Mouse (Mus musculus) neural tube, embryonic 12.5 days (tissue): Measurements from ENCODE around the gene Tspan15. TPM values are rescaled to one million over a fixed set of nuclear protein-coding genes. Genes with fewer than 3 reads are reported as not detected.

ENCODE experiments used
- ATAC-seq: fragments of 200-750 bp; cut with Nextera tagmentation; 2 replicates; pipeline ENCODE4 v1.8.0; 2017; ENCODE audit warnings: low read depth, mild to moderate bottlenecking, moderate TSS enrichment, moderate library complexity; ENCODE audit not compliant: low FRiP score
- H3K27ac ChIP-seq: fragments of 300-500 bp; sonication (generic); 2 replicates; pipeline ENCODE4 v1.5.1; 2016
- H3K27me3 ChIP-seq: fragments of 300-500 bp; sonication (generic); replicated peaks from 2 replicates; pipeline ENCODE4 v1.6.1; 2016; ENCODE audit warnings: mild to moderate bottlenecking
- H3K36me3 ChIP-seq: fragments of 300-500 bp; sonication (generic); 2 replicates; pipeline ENCODE4 v1.6.1; 2016; ENCODE audit warnings: mild to moderate bottlenecking
- H3K4me1 ChIP-seq: fragments of 300-500 bp; sonication (generic); 2 replicates; pipeline ENCODE4 v1.6.1; 2016
- H3K4me2 ChIP-seq: fragments of 300-500 bp; sonication (generic); replicated peaks from 2 replicates; pipeline ENCODE4 v1.6.1; 2016; ENCODE audit warnings: mild to moderate bottlenecking
- H3K4me3 ChIP-seq: fragments of 300-500 bp; sonication (generic); 2 replicates; pipeline ENCODE4 v1.5.1; 2016
- H3K9ac ChIP-seq: fragments of 300-500 bp; sonication (generic); 2 replicates; pipeline ENCODE4 v1.6.1; 2016; ENCODE audit warnings: mild to moderate bottlenecking
- H3K9me3 ChIP-seq: fragments of 300-500 bp; sonication (generic); 2 replicates; pipeline ENCODE4 v1.6.1; 2016; ENCODE audit warnings: mild to moderate bottlenecking
- WGBS: fragments of 180-500 bp; shearing (Covaris S2); methylation state at CpG from one replicate; pipeline ENCODE4 v1.1.7; 2016; 5-methylcytosine and 5-hydroxymethylcytosine counted together
- polyA plus RNA-seq: library from polyadenylated mRNA; unstranded; fragments of >200 nt; fragmentation: Nextera tagmentation; extraction: Ambion mirVana; gene quantifications from 2 replicates; pipeline ENCODE4 v1.2.1, GENCODE M21; 2016

Gene Tspan15
- polyA plus RNA-seq, result 14.4 and 15.5 TPM in 2 replicates

DNA sequence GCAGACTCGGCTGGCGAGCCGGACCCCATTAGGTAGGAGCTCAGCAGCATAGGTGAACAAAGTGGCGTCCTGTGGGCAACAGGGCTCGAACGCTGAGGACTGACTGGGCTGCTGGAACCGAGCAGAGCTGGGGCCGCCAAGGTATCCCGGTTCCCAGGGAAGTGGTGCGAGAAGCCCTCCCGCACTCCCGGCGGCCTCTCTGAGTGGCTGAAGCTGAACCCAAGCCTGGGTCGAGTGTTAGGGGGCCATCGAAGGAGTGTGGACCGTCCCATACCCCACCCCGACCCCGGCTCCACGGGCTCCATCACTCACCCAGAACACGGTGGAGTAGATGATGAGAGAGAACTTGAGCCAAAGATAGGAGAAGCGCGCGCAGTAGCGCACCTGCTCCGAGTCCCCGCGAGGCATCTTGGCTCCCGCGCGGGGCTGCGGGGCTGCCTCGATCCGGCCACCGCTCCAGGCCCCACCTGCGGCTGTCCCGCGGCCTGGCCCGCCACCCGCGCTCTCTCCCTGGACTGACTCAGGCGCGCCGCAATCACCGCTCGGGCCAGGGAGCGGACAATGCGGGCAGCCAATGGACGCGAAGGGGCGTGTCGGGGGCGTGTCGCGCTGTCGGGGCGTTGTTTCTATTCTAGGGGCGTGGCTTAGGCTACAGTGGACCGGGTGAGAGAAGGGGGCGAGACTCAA lies at the start of gene Tspan15:
Gene Tspan15 (minus strand): TSS at position 544 of the 687 bp plus-strand sequence.
- Histone ChIP-seq H3K9ac (peak within 1 kb of the TSS; percentile 48), H3K4me3 (peak within 1 kb of the TSS; percentile 50), H3K27me3 (no peaks in the 10 kb centered on the region), H3K9me3 (no peaks in the 10 kb centered on the region), H3K4me1 (no peaks in the 10 kb centered on the region), H3K36me3 (no peaks in the 10 kb centered on the region), H3K4me2 (peak within 1 kb of the TSS; percentile 84), H3K27ac (no peak within 1 kb of the TSS)
- under 1% methylated on average over 59 of the region's 59 CpGs for WGBS
- ATAC-seq, result peak; percentile 97

DNA sequence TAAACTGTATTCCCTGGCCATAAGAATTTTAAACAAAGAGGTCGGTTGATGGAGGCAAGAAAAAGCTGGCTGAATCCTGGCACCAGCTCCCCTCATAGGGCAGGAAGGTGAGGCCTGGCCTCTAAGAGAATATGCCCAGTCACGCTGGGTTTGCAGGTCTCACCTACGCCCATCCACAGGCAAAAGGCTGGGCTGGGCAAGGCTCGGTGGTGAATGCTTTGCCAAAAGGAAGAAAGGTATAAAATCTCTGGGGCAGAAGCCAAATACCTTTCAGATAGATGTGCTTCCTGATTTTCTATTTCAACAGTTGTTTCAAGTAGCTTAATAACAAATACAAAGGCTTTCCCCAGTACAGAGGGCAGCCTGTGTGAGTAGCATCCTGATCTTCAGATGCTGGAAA lies 48.6 kb upstream of the Tspan15 start:
- Histone ChIP-seq H3K4me2 (no peak overlapping the region), H3K4me3 (no peak overlapping the region), H3K27me3 (no peaks in the 10 kb centered on the region), H3K9ac (no peak overlapping the region), H3K9me3 (no peaks in the 10 kb centered on the region), H3K36me3 (peaks cover 40% of the 10 kb centered on the region), H3K4me1 (no peaks in the 10 kb centered on the region), H3K27ac (no peak overlapping the region)
- 91% methylated on average over 4 of the region's 4 CpGs for WGBS
- ATAC-seq, result no peak

DNA sequence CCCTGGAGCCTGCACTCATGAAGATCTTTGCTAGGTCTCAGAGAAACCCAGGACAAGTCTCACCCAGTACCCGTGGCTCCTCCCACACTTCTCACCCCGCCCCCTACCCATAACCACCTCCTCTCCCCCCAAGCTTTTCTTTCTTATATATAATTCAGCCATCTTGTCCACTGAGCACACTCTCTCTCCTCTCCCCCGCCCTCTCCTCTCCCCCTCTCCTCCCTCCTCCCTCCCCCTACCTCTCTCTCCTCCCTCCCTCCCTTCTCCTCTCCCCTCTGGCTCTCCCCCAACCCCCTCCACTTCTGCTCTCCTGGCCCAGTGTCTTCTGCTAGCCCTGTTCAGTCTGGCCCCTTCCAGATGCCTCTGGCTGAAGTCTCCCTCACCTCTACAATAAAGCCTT lies 48.0 kb upstream of the Tspan15 start:
- Histone ChIP-seq H3K27ac (no peak overlapping the region), H3K4me1 (no peaks in the 10 kb centered on the region), H3K4me2 (no peak overlapping the region), H3K36me3 (peaks cover 41% of the 10 kb centered on the region), H3K9ac (no peak overlapping the region), H3K9me3 (no peaks in the 10 kb centered on the region), H3K4me3 (no peak overlapping the region), H3K27me3 (no peaks in the 10 kb centered on the region)
- 73% methylated on average over 3 of the region's 3 CpGs for WGBS
- ATAC-seq, result no peak

DNA sequence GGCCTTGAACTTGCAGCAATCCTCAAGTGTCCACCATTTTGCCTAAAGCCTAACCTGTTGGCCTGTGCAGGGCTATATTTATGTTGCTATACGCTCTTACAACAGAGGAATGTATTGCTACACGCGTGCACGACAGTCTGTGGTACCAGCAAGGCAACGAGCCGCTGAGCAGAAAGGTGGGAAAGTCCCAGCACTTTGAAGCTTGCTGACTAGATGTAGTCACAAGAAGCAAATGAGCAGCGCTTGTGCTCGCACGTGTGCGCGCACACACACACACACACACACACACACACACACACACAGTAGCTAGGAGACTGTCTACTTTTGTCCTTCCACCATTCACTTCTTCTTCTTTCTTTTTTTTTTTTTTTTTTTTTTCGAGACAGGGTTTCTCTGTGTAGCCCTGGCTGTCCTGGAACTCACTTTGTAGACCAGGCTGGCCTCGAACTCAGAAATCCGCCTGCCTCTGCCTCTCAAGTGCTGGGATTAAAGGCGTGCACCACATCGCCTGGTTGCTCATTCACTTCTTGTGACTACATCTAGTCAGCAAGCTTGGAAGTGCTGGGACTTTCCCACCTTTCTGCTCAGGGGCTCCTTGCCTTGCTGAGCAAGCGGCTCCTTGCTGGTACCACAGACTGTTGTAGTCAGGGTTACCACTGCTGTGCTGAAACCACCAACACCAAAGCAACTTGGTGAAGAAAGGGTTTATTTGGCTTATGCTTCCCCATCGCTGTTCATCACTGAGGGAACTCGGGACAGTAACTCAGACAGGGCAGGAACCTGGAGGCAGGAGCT lies 46.6 kb upstream of the Tspan15 start:
- Histone ChIP-seq H3K9me3 (no peaks in the 10 kb centered on the region), H3K4me3 (no peak overlapping the region), H3K36me3 (peaks cover 44% of the 10 kb centered on the region), H3K27me3 (no peaks in the 10 kb centered on the region), H3K4me2 (no peak overlapping the region), H3K27ac (no peak overlapping the region), H3K4me1 (no peaks in the 10 kb centered on the region), H3K9ac (no peak overlapping the region)
- ATAC-seq, result no peak
- WGBS, result 91% methylated on average over 18 of the region's 19 CpGs

DNA sequence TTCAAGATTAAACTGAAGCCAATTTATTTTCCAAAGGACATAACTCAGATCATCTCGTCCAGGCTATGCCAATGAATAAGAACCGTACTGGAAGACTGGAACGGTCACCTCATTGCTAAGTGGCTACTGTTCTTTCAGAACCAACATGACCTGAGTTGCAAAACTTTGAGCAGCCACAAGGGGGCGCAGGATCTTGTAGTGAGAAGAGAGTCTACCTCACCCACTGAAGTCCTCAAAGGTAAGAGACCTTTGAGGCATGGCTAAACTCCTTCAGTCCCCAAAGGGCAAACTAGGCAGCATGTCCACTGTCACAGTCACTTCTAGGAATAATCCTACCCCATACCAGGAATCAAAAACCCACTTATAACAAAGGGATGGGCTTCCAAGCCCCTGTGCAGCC lies 44.2 kb upstream of the Tspan15 start:
- peaks cover 33% of the 10 kb centered on the region for H3K36me3 ChIP-seq
- H3K9ac ChIP-seq, result no peak overlapping the region
- no peak for ATAC-seq
- no peaks in the 10 kb centered on the region for H3K9me3 ChIP-seq
- H3K4me3 ChIP-seq, result no peak overlapping the region
- H3K4me2 ChIP-seq, result no peak overlapping the region
- no peaks in the 10 kb centered on the region for H3K27me3 ChIP-seq
- 41% methylated on average over 4 of the region's 4 CpGs for WGBS
- no peaks in the 10 kb centered on the region for H3K4me1 ChIP-seq
- no peak overlapping the region for H3K27ac ChIP-seq

DNA sequence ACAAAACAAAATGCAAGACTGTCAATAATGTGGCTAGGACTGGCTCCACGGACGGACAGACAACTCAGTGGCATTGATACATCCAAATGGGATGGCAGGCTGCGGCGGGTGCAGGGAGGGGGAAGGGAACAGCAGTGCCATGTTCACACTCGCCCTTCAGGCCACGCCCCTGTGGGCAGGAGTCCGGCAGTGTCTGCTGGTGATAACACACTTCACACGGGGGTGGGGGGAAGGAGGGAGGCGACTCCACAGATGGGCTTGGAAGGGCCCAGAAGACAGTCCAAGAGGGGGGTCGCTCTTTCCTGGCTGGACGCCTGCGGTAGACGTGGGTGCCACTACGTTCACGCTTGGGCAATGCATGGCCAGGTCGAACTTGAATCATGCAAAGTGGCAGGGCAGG lies 38.2 kb upstream of the Tspan15 start:
- no peak overlapping the region for H3K27ac ChIP-seq
- H3K36me3 ChIP-seq, result peaks cover 34% of the 10 kb centered on the region
- ATAC-seq, result no peak
- 82% methylated on average over 16 of the region's 16 CpGs for WGBS
- H3K9me3 ChIP-seq, result no peaks in the 10 kb centered on the region
- no peaks in the 10 kb centered on the region for H3K27me3 ChIP-seq
- H3K9ac ChIP-seq, result no peak overlapping the region
- no peak overlapping the region for H3K4me3 ChIP-seq
- H3K4me2 ChIP-seq, result no peak overlapping the region
- H3K4me1 ChIP-seq, result no peaks in the 10 kb centered on the region

DNA sequence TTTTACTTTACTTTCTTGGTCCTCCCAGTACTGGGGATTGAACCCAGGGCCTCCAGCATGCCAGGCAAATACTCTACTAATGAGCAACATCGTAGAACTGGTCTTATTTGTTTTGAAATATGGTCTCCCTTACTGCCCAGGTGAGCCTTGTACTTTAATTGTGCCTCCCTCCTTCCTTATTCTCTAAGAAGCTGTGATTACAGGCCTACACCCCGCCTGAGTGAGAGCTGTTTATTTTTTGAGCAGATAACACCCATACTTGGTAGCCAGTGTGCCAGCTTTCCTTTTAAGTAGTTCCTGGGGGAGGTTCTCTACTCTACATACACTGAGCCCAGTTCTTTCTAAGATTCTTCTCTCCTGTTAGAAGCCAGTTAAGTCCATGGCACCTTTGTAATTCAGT lies 33.2 kb upstream of the Tspan15 start:
- 76% methylated on average over 2 of the region's 2 CpGs for WGBS
- H3K27me3 ChIP-seq, result no peaks in the 10 kb centered on the region
- no peak for ATAC-seq
- H3K27ac ChIP-seq, result no peak overlapping the region
- H3K9ac ChIP-seq, result no peak overlapping the region
- H3K9me3 ChIP-seq, result no peaks in the 10 kb centered on the region
- no peak overlapping the region for H3K4me2 ChIP-seq
- no peaks in the 10 kb centered on the region for H3K4me1 ChIP-seq
- H3K36me3 ChIP-seq, result peaks cover 6% of the 10 kb centered on the region
- H3K4me3 ChIP-seq, result no peak overlapping the region

DNA sequence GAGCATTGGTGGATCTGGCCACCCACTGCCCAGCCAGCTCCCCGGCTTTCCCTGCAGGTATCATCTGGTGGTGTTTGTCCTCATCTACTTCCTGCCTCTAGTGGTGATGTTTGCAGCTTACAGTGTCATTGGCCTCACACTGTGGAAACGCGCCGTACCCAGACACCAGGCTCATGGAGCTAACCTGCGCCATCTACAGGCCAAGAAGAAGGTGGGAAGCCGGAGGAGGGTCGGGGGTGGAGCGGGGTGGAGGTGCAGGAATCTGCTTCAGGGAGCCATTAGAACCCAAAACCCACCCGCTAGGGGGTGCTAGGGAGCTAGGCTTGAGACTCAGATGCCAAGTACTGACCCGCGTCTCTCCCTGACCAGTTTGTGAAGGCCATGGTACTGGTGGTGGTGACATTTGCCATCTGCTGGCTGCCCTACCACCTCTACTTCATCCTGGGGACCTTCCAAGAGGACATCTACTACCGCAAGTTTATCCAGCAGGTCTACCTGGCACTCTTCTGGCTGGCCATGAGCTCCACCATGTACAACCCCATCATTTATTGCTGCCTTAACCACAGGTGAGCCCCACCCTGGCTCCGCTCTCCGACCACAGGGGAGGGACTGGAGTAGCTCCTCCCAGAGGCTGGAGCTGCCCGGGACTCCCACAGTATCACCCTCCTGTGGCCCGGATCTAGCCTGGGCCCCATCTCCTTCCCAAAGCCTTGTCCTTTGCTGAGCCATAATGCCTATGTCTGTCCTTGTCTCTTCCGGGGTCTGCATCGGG lies 30.2 kb upstream of the Tspan15 start:
- no peaks in the 10 kb centered on the region for H3K9me3 ChIP-seq
- no peak overlapping the region for H3K4me2 ChIP-seq
- H3K27me3 ChIP-seq, result no peaks in the 10 kb centered on the region
- 20% methylated on average over 18 of the region's 18 CpGs for WGBS
- ATAC-seq, result peak; percentile 84
- H3K27ac ChIP-seq, result no peak overlapping the region
- H3K4me3 ChIP-seq, result no peak overlapping the region
- H3K9ac ChIP-seq, result no peak overlapping the region
- no peaks in the 10 kb centered on the region for H3K36me3 ChIP-seq
- H3K4me1 ChIP-seq, result no peaks in the 10 kb centered on the region

DNA sequence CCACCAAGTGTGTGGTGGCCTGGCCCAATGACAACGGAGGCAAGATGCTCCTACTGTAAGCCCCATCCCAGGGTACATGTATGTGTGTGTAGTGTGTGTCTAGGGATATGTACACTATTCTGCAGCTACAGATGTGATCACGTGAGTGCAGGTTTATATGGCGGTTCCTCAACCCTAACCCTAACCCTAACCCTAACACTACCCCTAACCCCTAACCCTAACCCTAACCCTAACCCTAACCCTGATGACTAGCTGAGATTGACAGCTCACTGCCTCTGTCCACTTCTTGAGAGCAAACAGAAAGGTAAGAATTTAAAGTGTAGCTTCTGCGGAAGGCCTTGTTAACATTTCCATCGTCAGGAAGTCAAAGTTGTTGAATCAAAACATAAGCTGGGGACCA lies 27.2 kb upstream of the Tspan15 start:
- no peak for ATAC-seq
- 94% methylated on average over 5 of the region's 5 CpGs for WGBS

DNA sequence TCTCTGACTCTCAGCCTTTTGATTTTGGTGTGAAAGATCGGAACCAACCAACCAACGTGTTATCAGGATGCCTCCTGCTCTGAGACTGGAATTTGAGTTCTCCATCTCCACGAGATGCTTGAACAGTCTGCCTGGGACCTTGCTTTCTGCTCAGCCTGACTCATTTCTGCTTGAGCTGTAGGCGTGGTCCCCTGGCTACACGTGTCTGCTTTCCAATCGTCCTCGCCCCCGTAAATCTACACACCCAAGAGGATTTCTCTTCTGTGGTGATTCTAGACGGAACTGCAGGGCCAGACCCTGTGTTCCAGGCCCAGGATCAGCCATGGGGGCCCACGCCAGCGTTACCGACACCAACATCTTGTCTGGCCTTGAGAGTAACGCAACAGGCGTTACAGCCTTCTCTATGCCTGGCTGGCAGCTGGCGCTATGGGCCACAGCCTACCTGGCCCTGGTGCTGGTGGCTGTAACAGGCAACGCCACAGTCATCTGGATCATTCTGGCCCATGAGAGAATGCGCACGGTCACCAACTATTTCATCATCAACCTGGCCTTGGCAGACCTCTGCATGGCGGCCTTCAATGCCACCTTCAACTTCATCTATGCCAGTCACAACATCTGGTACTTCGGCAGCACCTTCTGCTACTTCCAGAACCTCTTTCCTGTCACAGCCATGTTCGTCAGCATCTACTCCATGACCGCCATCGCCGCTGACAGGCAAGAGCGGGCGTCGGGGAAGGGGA lies 21.6 kb upstream of the Tspan15 start:
- no peak for ATAC-seq
- Histone ChIP-seq H3K4me1 (no peaks in the 10 kb centered on the region), H3K4me2 (no peak overlapping the region), H3K9me3 (no peaks in the 10 kb centered on the region), H3K36me3 (no peaks in the 10 kb centered on the region), H3K4me3 (no peak overlapping the region), H3K9ac (no peak overlapping the region), H3K27ac (no peak overlapping the region), H3K27me3 (no peaks in the 10 kb centered on the region)
- 89% methylated on average over 27 of the region's 27 CpGs for WGBS

More for the DNA sequence above, 27.2 kb upstream of the Tspan15 start:
- H3K4me3 ChIP-seq, result no peak overlapping the region
- H3K4me2 ChIP-seq, result no peak overlapping the region
- H3K36me3 ChIP-seq, result no peaks in the 10 kb centered on the region
- H3K27me3 ChIP-seq, result no peaks in the 10 kb centered on the region
- no peaks in the 10 kb centered on the region for H3K4me1 ChIP-seq
- no peak overlapping the region for H3K9ac ChIP-seq
- H3K27ac ChIP-seq, result no peak overlapping the region
- no peaks in the 10 kb centered on the region for H3K9me3 ChIP-seq

DNA sequence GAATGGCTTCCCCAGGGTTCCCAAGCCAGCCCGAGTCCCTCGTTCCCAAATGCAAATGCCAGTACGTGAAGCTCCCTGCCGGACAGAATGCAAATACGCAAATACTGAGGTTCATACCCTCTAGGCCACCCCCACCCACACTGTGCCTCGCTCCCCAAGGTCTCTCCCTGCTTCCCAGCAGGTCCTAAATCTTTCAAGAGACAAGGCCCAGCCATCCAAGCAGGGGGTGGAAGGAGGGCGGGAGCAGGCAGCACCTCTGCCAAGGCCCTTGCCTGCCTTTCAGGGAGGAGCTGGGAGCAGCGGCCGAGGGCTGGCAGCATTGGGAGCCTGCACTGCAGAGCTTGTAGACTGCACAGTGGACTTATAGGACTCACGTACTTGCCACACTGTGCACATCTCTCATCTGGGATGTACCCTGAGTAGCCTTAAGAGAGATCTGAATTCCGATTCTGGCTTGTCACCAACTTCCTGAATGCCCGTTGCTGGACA lies 21.0 kb upstream of the Tspan15 start, which contains the start of gene Tacr2:
Gene Tacr2 (plus strand): TSS at position 439 of the 489 bp plus-strand sequence.
- Histone ChIP-seq H3K27me3 (no peaks in the 10 kb centered on the region), H3K4me1 (no peaks in the 10 kb centered on the region), H3K36me3 (no peaks in the 10 kb centered on the region), H3K4me2 (no peak within 1 kb of the TSS), H3K9me3 (no peaks in the 10 kb centered on the region), H3K9ac (no peak within 1 kb of the TSS), H3K4me3 (no peak within 1 kb of the TSS), H3K27ac (no peak within 1 kb of the TSS)
- 52% methylated on average over 12 of the region's 12 CpGs for WGBS
- no peak for ATAC-seq
